Mouse (Mus musculus) MEL-GATA-1-ER (cell line): ENCODE results near the gene Dnm1.

ENCODE experiments used
- DNase-seq: peaks from one replicate; pipeline ENCODE4 v3.0.0-alpha.2; 2012; ENCODE audit warnings: low read depth; ENCODE audit errors: extremely low read depth

Dnm1 gene

GRCm38 (mm10) chr2:32340836-32341633 lies 12.1 kb downstream of the Dnm1 start:
- DNase-seq: no peak

GRCm38 (mm10) chr2:32339912-32340642 lies 13.1 kb downstream of the Dnm1 start:
- no peak for DNase-seq

GRCm38 (mm10) chr2:32335888-32336287 lies 17.2 kb downstream of the Dnm1 start:
- DNase-seq: no peak

GRCm38 (mm10) chr2:32332159-32332558 lies 21.0 kb downstream of the Dnm1 start:
- DNase-seq: no peak

- DNase-seq: no peak
Observed at GRCm38 (mm10) chr2:32329531-32329930, 23.6 kb downstream of the Dnm1 start.

GRCm38 (mm10) chr2:32328911-32329460 lies 24.2 kb downstream of the Dnm1 start:
- DNase-seq: no peak

- no peak for DNase-seq
Observed at GRCm38 (mm10) chr2:32327200-32327599, 25.9 kb downstream of the Dnm1 start.

GRCm38 (mm10) chr2:32325342-32325741 lies 27.8 kb downstream of the Dnm1 start:
- DNase-seq: no peak

GRCm38 (mm10) chr2:32324322-32324721 lies 28.8 kb downstream of the Dnm1 start:
- DNase-seq: no peak

GRCm38 (mm10) chr2:32322754-32323741 lies 30.1 kb downstream of the Dnm1 start:
- DNase-seq: no peak

- no peak for DNase-seq
Observed at GRCm38 (mm10) chr2:32321591-32322298, 31.4 kb downstream of the Dnm1 start.

GRCm38 (mm10) chr2:32320721-32321120 lies 32.4 kb downstream of the Dnm1 start:
- no peak for DNase-seq

- no peak for DNase-seq
Observed at GRCm38 (mm10) chr2:32319586-32320580, 33.3 kb downstream of the Dnm1 start.

- DNase-seq: no peak
Observed at GRCm38 (mm10) chr2:32318709-32319585, 34.2 kb downstream of the Dnm1 start.

- DNase-seq: no peak
Observed at GRCm38 (mm10) chr2:32317791-32318417, 35.2 kb downstream of the Dnm1 start.

- DNase-seq: no peak
Observed at GRCm38 (mm10) chr2:32316887-32317656, 36.1 kb downstream of the Dnm1 start.

- DNase-seq: no peak
Observed at GRCm38 (mm10) chr2:32315751-32316150, 37.4 kb downstream of the Dnm1 start.
